Mouse (Mus musculus) gastrocnemius, postnatal 36 days (tissue): Measurements from ENCODE around the gene Stpg4. TPM values are rescaled to one million over a fixed set of nuclear protein-coding genes. Genes with fewer than 3 reads are reported as not detected.

ENCODE experiments used
- DNase-seq, 2 experiments: peaks; one replicate each; pipeline ENCODE4 v3.0.0; 2022
- intact Hi-C: fragments of 180-260 bp; cut with DNase I; formaldehyde crosslinking; loops from one replicate; pipeline ENCODE4 v1.15.1; 2025
- total RNA-seq, 2 experiments: library from RNA; stranded (reverse); gene quantifications; 2 replicates each; pipeline ENCODE4 v1.2.3; 2021

The Stpg4 gene
- total RNA-seq, 2 experiments from 2014 or later: not detected

DNA sequence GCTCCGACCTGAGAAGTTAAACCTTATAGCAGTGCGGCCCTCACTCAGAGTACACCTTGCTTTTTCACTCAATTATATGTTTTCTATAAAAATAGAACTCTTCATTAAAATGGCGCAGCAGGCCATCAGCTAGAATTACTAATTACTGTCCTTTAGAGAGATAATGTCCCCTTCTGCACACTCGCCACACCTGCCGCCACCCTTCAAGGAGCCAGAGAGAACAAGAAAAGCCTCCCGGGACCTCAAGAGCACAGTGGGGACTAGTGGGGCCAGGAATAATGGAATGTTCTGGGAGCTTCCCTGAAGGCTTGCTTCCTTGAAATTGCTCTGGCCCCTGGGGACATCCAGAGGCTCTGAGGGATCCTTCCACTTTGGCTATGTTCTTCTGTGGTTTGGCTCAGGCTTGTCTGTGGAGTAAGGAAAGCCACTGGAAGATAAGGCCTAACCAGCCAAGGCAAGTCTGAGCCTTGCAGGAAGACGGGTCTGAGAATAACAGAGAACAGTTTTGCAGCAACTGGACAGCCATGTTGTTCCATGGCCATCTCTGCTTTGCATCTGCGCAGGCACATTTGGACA, 73.7 kb downstream of the Stpg4 start:
- no peak for DNase-seq
- intact Hi-C loops: no loop called here

DNA sequence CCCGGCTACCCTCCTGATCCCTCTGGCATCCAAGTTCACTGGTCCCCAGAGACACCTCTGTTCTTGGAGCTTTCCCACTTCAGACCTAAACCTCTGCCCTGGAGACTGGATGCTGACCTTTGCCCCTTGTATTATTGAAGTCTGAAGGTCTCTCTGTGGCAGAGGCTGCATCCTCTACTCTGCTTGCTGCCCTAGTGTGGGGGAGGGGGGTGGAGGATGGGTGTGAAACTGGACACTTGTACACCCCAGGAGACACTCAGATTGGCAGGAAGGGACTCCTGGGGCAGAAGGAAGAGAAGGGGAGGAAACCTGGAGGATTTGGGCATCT, 74.7 kb downstream of the Stpg4 start:
- no peak for DNase-seq
- intact Hi-C loops: no loop called here

DNA sequence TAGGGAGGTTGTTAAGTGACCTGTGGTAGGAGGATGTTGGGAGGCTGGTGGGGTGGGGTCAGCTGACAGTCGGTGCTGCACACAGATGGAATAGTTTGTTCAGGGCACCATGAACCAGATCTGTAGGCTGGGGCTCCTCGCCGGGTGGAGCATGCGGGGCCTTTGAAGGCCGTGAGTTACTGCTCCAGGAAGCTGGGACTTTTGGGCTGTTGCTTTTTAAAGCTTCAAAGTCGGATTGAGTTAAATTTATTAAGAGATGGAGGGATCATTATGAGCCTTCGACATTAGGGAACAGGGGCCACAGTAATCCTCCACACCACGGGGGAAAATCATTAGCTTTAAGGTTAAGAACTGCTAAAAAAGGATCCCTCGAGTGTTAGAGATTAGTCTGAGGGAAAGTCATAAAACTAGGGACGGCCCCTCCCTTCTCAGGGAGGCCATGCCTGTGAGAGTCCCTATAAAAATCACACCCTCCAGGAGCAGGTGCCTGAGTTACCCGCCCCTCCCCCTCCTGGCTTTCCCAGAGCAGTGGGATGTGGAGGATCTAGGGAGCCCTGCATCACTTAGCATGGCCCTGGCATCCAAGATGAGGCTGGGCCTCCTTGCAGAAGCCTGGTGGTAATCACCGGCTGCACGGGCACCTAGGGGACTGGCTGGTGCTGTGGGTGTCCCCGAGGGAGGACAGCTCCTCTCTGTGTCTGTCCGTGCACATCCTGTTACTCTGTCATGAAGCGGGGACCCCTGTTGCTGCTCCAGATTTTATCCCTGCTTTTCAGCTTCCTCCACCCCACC, 75.2 kb downstream of the Stpg4 start:
- intact Hi-C loops: no loop called here
- no peak for DNase-seq

DNA sequence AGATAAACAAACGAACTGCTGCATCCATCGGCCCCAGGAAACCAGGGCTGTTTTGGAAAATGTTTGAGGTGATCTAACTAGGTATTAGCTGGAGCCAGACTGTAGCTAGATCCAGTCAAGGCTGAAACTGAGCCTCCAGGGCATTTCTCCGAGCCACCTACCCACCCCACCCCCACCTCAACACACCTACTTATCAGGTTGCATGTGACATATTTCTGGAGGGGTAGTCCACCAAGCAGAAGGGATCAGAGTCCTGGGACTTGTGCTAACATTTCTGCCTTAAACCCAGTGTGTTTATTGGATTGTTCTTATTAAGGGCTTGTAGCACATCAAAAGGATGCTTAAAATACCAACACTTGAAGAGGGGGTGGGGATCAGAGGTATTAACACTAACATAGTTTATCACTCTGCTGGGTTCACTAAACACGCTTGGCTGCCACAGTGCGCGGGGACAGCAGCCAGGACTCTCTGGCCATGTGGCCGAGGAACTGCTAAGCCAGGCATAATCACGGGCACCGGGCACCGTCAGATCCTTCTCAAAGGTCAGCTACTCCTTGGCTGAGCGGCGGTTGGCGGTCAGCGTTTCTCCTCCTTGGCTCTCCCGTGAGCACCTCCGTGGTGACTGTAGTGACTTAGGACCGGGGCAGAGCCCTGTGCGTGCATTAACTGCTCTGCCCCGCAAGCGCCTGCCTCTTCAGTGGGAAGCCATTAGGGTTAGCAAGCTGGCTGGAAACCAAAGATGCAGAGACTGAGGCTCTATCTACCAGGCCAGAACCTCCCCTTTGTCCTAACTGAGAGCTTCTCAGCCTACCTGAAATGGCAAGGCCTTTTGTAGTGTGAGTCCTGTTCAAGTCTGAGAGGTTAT, 76.1 kb downstream of the Stpg4 start:
- DNase-seq: peak; percentile 73 to 77
- intact Hi-C loops: loop anchor here (2.0 kb wide), 1 partner anchor 25 kb away; no protein-coding TSS in a partner anchor

DNA sequence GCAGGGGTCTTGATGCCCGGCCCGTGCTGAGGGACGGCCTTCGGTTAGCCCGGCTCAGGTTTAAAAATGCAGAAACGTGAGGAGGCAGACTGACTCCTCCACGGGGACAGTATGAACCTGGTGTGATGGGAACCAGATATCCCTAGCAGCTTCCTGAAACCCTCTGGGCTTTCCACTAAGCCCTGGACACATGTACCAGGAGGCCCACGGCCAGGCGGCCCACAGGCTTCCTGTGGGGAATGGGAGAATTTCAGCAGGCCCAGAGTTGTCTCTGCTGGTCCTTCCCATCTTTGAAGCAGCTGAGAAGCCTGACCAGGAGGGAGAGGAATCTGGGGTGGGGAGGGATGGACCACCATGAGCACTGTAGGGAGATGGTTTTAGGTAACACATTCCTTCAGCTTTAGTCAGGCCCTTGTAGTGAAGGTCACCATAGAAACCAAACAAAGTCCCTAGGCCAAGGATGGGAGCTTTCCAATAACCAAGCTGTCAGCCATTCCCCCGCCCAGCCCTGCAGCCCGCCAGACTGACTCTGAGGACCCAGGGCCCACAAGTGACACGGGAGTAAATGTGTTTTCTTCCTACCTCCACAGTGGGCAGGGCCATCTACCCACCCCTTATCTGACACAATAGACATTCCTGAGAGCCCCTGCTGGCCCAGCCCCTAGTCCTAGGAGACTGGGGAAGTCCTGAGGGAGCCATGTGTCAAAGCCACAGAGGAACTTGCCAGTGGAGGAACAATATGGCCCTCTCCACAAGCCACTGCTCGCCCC, 76.9 kb downstream of the Stpg4 start:
- DNase-seq: peak; percentile 51 to 63
- intact Hi-C loops: loop anchor here (2.0 kb wide), 1 partner anchor 26 kb away; no protein-coding TSS in a partner anchor

DNA sequence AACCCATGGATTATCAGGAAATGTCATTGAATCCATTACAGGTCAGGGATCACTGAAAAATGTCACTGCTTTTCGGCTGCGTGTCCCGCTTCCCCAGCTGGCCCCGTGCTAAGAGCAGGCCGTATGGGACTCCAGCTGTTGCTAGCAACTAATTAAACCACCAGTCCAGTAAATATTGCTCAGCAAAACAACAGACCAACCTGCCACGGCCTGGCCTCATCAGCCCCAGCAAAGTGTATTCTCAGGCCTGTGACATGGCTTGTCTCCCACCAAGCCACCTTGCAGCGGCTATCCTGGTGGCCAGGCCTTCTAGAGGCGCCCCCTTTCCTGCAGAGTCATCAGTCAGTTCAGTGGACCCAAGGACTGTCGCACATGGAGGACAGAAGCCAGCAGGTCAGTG, 78.0 kb downstream of the Stpg4 start:
- intact Hi-C loops: no loop called here

DNA sequence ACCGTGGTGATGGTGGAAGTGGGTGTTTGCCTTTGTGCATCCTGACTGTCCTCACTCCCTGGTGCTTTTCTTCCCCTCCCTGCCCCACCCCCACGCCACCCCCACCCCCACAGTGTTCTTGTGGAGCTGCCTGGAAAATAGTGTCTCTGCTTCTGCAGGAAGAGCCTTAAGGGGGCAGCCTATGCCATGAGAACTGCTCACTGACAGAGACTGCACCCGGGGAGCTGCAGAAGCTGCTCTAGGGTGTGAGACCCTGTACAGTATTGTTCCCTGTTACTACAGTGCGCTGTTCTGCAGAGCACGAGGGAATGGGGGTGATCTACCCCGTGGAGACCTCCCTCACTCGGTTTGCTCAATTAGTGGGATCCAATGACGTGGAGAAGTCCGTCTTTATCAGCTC, 78.5 kb downstream of the Stpg4 start:
- no peak for DNase-seq
- intact Hi-C loops: no loop called here

More for the DNA sequence above, 78.0 kb downstream of the Stpg4 start:
- no peak for DNase-seq

DNA sequence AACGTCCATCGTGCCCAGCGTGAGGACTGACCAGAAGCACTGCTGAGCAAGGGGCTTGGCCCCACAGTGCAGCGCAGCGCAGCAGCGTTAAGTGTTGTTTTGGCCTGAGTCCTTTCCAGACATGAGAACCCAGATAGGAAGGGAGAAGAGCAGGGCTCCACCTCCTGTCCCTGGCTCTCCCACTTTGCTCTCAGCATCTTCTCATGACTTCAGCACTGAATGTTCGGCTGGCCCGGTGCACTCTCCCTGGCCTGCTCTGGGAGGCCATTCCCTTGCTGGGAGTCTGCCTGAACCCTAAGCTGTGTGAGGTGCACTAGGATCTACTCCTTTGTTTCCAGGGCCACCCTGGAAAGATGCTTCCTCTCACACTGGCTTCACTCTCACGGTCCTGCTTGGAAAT, 79.2 kb downstream of the Stpg4 start:
- intact Hi-C loops: no loop called here
- no peak for DNase-seq

DNA sequence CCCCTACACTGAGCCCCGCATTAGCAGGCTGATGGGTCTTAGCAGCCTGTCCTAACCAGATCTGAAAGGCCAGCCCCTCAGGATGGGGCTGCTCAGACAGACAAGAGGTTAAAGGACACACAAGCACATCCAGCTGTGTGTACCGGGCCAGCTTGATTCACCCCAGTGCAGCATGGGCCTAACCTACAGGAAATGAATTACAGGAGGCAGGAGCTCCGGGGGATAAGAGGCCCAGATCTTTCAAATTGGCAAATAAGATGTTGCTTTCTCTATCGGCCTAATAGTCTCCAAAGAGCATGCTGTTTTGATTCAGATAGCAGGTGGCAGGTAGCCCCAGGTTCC, 82.3 kb downstream of the Stpg4 start:
- intact Hi-C loops: no loop called here

DNA sequence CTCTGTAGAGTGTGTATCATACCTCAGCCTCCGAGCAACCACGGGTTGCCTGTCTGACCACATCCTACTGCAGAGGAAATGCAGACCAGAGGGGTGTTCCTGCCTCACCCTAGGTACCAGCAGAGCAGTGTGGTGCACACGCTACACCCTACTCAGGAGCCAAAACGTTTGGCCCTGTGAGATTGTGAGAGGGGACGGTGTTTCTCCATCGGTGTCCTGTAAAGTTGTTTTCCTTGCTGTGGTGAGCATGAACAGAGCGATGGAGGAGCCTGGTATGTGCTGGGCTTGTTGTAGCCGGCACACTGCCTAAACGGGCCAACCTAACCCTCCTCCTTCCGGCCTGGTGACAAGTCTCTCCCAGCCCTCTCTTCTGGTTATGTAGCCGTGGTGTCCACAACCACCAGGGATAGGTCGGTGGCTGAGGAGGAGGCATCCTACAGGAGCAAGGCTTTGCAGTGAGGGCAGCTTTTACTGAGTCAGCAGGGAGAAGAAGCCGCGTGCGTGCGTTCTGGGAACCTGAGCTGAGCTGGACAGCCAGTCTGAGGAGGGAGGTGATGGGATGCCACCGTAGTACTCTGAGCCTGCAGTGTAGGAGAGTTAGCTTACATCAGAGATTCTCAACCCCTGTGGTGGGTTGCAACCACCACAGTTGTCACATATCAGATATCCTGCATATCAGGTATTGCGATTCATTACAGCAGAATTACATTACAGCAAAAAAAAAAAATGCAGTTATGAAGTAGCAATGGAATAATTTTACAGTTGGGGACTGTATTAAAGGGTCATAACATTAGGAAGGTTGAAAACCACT, 82.9 kb downstream of the Stpg4 start:
- intact Hi-C loops: no loop called here
- no peak for DNase-seq

More for the DNA sequence above, 82.3 kb downstream of the Stpg4 start:
- DNase-seq: no peak

DNA sequence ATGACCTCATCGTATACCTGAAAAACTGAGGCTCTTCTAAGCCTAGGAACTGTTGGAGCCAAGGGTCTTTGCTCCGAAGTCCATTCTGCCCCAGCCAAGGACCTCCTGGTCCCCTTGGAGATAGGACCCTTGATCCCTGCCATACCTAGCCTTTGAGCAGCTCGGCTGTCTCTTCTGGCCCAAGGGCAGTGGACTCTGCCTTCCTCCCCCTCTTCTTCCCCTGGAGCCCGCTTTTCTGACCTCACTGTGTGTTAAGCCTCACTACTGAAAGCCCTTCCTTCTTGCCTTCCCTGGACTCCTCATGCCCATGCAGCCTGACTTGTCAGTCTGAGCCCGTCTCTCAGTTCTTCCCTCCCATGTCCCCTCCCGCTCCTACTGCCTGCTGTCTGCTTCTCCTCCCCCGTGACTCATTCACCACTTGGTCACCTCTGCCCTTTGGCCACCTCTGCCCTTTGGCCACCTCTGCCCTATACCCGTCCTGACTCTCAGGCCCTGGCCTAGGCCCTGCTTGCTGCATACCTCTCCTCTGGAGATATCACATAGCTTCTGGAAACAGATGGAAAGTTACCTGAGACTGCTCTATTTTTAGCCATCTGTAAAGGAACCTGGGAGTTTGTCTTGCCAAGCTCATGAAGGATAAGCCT, 84.4 kb downstream of the Stpg4 start:
- intact Hi-C loops: no loop called here
- DNase-seq: peak in 1 of 2 experiments; percentile 41

Other genes with a start within 250 kb of the Stpg4 start
- gene Mcfd2, start 161.8 kb downstream of the Stpg4 start, total RNA-seq: 10 to 100 TPM; 19.0 to 21.7 TPM
- gene Ttc7, start 144.9 kb downstream of the Stpg4 start, total RNA-seq: 1 to 10 TPM; 6.8 to 8.2 TPM
- 100 to 1,000 TPM; 131 to 155 TPM for gene Calm2, start 19.2 kb upstream of the Stpg4 start, total RNA-seq
- gene Epcam, start 208.2 kb upstream of the Stpg4 start, total RNA-seq: not detected
- gene Msh2, start 244.6 kb upstream of the Stpg4 start, total RNA-seq: 1 to 10 TPM; 8.0 TPM